Mouse (Mus musculus) right cerebral cortex, postnatal 10 days (tissue): ENCODE results near the gene Ccdc60.

Experiments used
- DNase-seq, 2 experiments: peaks; one replicate each; pipeline ENCODE4 v3.0.0; 2021; ENCODE audit warnings: low spot score in 2 of 2

Ccdc60 gene

GRCm38 (mm10) chr5:116271511-116272227 lies 17.1 kb downstream of the Ccdc60 start:
- no peak for DNase-seq

- DNase-seq, result no peak
Measured at GRCm38 (mm10) chr5:116269212-116270145, 19.3 kb downstream of the Ccdc60 start.

- DNase-seq, result no peak
Measured at GRCm38 (mm10) chr5:116262689-116263088, 26.1 kb downstream of the Ccdc60 start.

GRCm38 (mm10) chr5:116261944-116262343 lies 26.8 kb downstream of the Ccdc60 start:
- DNase-seq, result no peak

GRCm38 (mm10) chr5:116260356-116260755 lies 28.4 kb downstream of the Ccdc60 start:
- DNase-seq, result no peak

GRCm38 (mm10) chr5:116258321-116258860 lies 30.4 kb downstream of the Ccdc60 start:
- no peak for DNase-seq

GRCm38 (mm10) chr5:116253914-116254313 lies 34.9 kb downstream of the Ccdc60 start:
- no peak for DNase-seq

- DNase-seq, result no peak
Measured at GRCm38 (mm10) chr5:116252186-116252585, 36.6 kb downstream of the Ccdc60 start.

GRCm38 (mm10) chr5:116246642-116247041 lies 42.1 kb downstream of the Ccdc60 start:
- no peak for DNase-seq

- no peak for DNase-seq
Measured at GRCm38 (mm10) chr5:116244476-116244875, 44.3 kb downstream of the Ccdc60 start.

GRCm38 (mm10) chr5:116243622-116244021 lies 45.2 kb downstream of the Ccdc60 start:
- no peak for DNase-seq

GRCm38 (mm10) chr5:116231841-116232643 lies 56.7 kb downstream of the Ccdc60 start:
- DNase-seq, result peak; percentile 71 to 79

- no peak for DNase-seq
Measured at GRCm38 (mm10) chr5:116228414-116228813, 60.4 kb downstream of the Ccdc60 start.

GRCm38 (mm10) chr5:116224023-116224422 lies 64.8 kb downstream of the Ccdc60 start:
- DNase-seq, result no peak

- DNase-seq, result no peak
Measured at GRCm38 (mm10) chr5:116221916-116222315, 66.9 kb downstream of the Ccdc60 start.

GRCm38 (mm10) chr5:116219288-116219687 lies 69.5 kb downstream of the Ccdc60 start:
- DNase-seq, result no peak

- DNase-seq, result no peak
Measured at GRCm38 (mm10) chr5:116212706-116213105, 76.1 kb downstream of the Ccdc60 start.

- no peak for DNase-seq
Measured at GRCm38 (mm10) chr5:116209378-116210091, 79.2 kb downstream of the Ccdc60 start.

GRCm38 (mm10) chr5:116208741-116209368 lies 79.9 kb downstream of the Ccdc60 start:
- peak; percentile 63 to 77 for DNase-seq

GRCm38 (mm10) chr5:116202692-116203091 lies 86.1 kb downstream of the Ccdc60 start:
- DNase-seq, result no peak
